Mouse (Mus musculus): ENCODE measurements around the gene Slc25a48. TPM values are rescaled to one million over a fixed set of nuclear protein-coding genes. Genes with fewer than 3 reads are reported as not detected.

The Slc25a48 gene
- polyA plus RNA-seq, 1 experiment, result 0.25 TPM

DNA sequence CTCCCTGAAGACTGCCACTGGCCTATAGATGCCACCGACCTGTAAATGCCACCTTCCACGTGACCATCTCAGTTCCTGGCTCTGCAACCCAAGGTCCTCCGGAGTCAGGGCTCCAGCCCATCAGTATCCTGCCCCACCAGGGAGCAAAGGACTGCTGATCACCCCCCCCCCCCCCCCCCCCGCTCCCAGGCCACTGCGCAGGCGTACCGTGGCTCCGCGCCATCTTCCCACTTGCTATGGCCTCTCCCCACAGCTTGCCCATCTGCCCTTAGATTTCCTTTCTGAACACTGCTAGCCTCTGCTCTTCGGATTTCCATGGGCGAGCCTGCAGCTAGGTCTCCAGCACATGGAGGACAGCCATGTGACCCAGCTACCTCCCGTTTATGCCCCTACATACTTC, 5.7 kb upstream of the Slc25a48 start:
- H3K27ac ChIP-seq (ENCODE audit: insufficient read depth, low read depth, low read length), result no peak overlapping the region
- H3K36me3 ChIP-seq (ENCODE audit: control insufficient read depth, insufficient read depth, low read length), result no peaks in the 10 kb centered on the region
- 80% methylated on average over 11 of the region's 12 CpGs for WGBS
- H3K4me1 ChIP-seq (ENCODE audit: control insufficient read depth, insufficient read depth, insufficient read length, low read length), result no peaks in the 10 kb centered on the region
- no peaks in the 10 kb centered on the region for H3K27me3 ChIP-seq (ENCODE audit: control insufficient read depth, insufficient read depth, low read length)
- TF ChIP-seq POLR2A (IDR thresholded peaks at IDR 0.05; ENCODE audit: low read depth, low read length) (no peak), CTCF (IDR thresholded peaks at IDR 0.05; ENCODE audit: extremely low read depth, insufficient read length, insufficient replicate concordance, low read depth, low read length) (no peak)
- no peak overlapping the region for H3K4me3 ChIP-seq (ENCODE audit: low read depth, low read length)

DNA sequence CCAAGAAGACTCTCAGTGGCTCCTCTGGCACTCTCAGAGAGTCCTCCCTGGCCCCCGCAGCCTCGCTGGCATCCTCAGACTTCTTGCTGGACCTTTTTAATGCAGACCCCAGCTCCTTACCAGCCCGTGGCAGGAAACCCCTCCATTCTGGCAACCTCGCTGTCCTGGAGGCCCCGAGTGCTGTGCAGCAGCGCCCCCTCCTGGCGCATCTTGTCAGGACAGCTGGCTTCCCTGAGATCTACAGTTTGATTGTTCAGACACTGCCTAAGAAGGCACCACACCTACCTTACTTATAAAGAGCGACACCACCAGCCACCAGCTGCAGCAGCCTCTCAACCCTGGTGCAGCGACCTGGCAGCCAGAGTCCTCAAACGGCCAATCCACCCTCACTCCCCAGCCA, 4.7 kb upstream of the Slc25a48 start:
- Histone ChIP-seq H3K36me3 (ENCODE audit: control insufficient read depth, insufficient read depth, low read length) (no peaks in the 10 kb centered on the region), H3K4me1 (ENCODE audit: control insufficient read depth, insufficient read depth, insufficient read length, low read length) (peaks cover 5% of the 10 kb centered on the region), H3K27ac (ENCODE audit: insufficient read depth, low read depth, low read length) (no peak overlapping the region), H3K27me3 (ENCODE audit: control insufficient read depth, insufficient read depth, low read length) (peaks cover 7% of the 10 kb centered on the region), H3K4me3 (ENCODE audit: low read depth, low read length) (no peak overlapping the region)
- 25% methylated on average over 10 of the region's 10 CpGs for WGBS
- TF ChIP-seq CTCF (IDR thresholded peaks at IDR 0.05; ENCODE audit: extremely low read depth, insufficient read length, insufficient replicate concordance, low read depth, low read length) (peak; percentile 61; the same call in 1 of the 2 replicates), POLR2A (IDR thresholded peaks at IDR 0.05; ENCODE audit: low read depth, low read length) (no peak)

DNA sequence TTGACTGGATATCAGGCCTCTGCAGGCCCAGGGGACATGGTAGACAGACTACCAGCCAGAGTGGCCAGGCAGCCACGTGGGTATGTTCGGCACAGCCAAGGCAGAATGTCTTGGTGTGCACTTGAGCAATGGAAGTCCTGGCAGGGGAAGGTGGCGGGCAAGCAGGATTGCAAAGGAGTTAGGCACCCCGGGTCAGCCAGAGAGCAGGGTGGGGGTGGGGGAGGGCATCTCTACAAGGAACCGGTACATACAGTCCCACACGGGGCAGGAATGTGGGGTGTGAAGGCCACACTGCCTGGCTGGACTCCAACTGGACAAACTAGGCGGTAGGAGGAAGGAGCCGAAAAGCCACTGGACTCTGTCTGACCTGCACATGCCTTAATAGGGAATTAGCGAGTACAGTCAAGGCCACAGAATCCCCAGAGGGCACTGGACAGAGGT, 3.8 kb upstream of the Slc25a48 start:
- H3K36me3 ChIP-seq (ENCODE audit: control insufficient read depth, insufficient read depth, low read length), result no peaks in the 10 kb centered on the region
- TF ChIP-seq CTCF (IDR thresholded peaks at IDR 0.05; ENCODE audit: extremely low read depth, insufficient read length, insufficient replicate concordance, low read depth, low read length) (no peak), POLR2A (IDR thresholded peaks at IDR 0.05; ENCODE audit: low read depth, low read length) (no peak)
- peaks cover 7% of the 10 kb centered on the region for H3K4me1 ChIP-seq (ENCODE audit: control insufficient read depth, insufficient read depth, insufficient read length, low read length)
- peaks cover 15% of the 10 kb centered on the region for H3K27me3 ChIP-seq (ENCODE audit: control insufficient read depth, insufficient read depth, low read length)
- no peak overlapping the region for H3K4me3 ChIP-seq (ENCODE audit: low read depth, low read length)
- WGBS, result 74% methylated on average over 9 of the region's 9 CpGs
- H3K27ac ChIP-seq (ENCODE audit: insufficient read depth, low read depth, low read length), result no peak overlapping the region

DNA sequence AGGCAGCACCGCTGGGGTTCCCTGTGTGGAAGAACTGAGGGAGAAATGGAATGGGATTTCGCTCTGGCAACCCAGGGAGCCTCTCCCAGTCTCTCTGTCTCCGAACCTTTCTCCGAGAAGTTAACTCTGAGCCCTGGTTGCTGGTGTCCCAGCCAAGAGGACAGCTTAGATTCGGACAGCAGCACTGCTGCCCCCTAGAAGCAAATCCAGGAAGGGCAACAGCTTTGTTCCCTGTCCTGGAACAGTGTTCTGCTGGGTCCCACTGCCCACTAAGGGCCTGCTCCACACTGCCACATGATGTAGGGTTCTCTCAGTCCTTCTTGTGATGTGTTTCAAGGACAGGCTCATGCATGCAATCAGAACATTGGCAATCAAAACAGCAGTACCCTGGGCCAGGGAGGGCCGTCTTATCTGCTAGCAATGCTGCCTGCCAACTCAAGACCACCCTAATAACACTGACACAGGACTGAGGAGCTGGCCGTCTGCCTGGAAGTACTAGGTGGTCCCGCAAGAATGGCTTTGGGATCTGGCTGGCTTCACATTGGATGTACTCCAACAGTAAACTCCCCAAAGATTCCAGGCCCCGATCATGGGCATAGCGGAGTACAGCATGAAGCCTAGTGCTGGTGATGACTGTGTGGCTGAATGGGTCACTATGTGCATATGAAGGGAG, 2.4 kb upstream of the Slc25a48 start:
- Histone ChIP-seq H3K27ac (ENCODE audit: insufficient read depth, low read depth, low read length) (no peak overlapping the region), H3K36me3 (ENCODE audit: control insufficient read depth, insufficient read depth, low read length) (no peaks in the 10 kb centered on the region), H3K4me1 (ENCODE audit: control insufficient read depth, insufficient read depth, insufficient read length, low read length) (peaks cover 7% of the 10 kb centered on the region), H3K27me3 (ENCODE audit: control insufficient read depth, insufficient read depth, low read length) (peaks cover 18% of the 10 kb centered on the region), H3K4me3 (ENCODE audit: low read depth, low read length) (no peak overlapping the region)
- WGBS, result 76% methylated on average over 10 of the region's 10 CpGs
- TF ChIP-seq POLR2A (IDR thresholded peaks at IDR 0.05; ENCODE audit: low read depth, low read length) (no peak), CTCF (IDR thresholded peaks at IDR 0.05; ENCODE audit: extremely low read depth, insufficient read length, insufficient replicate concordance, low read depth, low read length) (peak; percentile 17; the same call in 1 of the 2 replicates)

DNA sequence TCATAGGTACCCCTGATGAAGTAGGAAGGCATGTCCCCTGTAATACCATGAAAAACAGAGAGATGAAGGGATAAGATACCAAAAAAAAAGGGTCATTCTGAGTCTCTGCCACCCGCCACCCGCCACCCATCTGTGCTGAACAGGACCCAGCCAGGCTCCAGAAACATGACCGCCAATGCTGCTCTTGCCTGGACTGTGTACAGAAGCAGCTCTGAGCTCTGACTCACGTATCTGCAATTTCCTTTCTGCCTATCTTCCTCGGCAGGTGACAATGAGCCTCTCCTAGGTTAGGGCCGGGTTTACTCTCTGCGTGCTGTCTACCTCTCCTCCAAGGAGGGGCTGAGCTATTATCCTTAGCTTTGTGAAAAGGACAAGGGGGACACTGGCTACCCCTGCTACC, 5.3 kb downstream of the Slc25a48 start:
- no peaks in the 10 kb centered on the region for H3K36me3 ChIP-seq (ENCODE audit: control insufficient read depth, insufficient read depth, low read length)
- peaks cover 12% of the 10 kb centered on the region for H3K27me3 ChIP-seq (ENCODE audit: control insufficient read depth, insufficient read depth, low read length)
- WGBS, result 46% methylated on average over 7 of the region's 7 CpGs
- H3K4me3 ChIP-seq (ENCODE audit: low read depth, low read length), result no peak overlapping the region
- peaks cover 6% of the 10 kb centered on the region; the same call in 1 of the 2 replicates for H3K4me1 ChIP-seq (ENCODE audit: control insufficient read depth, insufficient read depth, insufficient read length, low read length)
- H3K27ac ChIP-seq (ENCODE audit: insufficient read depth, low read depth, low read length), result peak overlapping the region; percentile 66; the same call in 1 of the 2 replicates
- TF ChIP-seq POLR2A (IDR thresholded peaks at IDR 0.05; ENCODE audit: low read depth, low read length) (no peak), CTCF (IDR thresholded peaks at IDR 0.05; ENCODE audit: extremely low read depth, insufficient read length, insufficient replicate concordance, low read depth, low read length) (no peak)

DNA sequence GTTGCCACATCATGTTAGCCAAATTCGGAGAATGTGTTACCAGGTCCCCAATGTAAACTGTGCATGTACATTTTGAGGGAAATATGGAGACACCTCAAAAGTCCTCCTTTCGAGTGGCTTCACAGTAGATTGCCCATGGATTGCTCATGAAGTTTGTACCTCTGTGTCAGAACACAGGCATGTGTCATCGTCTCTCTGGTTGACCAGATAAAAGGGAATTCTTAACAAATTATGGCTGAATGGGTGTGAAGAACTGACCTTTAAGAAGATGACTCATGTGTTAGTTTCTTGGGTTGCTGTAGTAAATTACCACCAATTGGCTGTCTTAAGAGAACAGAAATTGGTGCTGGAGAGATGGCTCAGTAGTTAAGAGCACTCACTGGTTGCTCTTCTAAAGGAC, 6.0 kb downstream of the Slc25a48 start:
- 75% methylated on average over 3 of the region's 3 CpGs for WGBS
- no peak overlapping the region for H3K4me3 ChIP-seq (ENCODE audit: low read depth, low read length)
- TF ChIP-seq POLR2A (IDR thresholded peaks at IDR 0.05; ENCODE audit: low read depth, low read length) (no peak), CTCF (IDR thresholded peaks at IDR 0.05; ENCODE audit: extremely low read depth, insufficient read length, insufficient replicate concordance, low read depth, low read length) (no peak)

DNA sequence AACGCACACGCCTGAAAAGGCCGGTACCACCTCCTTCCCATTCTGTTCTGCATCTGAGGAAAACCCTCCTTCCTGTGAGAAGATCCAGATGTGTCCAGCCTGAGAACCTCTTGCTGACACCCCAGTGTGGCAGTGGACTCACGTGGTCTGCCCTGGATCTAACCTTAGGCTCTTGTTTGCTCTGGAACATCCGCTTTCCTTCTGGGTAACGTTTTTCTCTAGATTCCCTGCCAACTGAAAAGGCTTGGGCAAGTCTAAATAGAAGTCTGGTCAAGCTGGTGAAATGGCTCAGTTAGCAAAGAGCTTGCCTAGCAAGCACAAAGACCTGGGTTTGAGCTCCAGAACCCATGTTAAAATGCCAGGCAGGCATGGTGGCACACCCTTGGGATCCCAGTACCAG, 6.8 kb downstream of the Slc25a48 start:
- no peak for TF ChIP-seq POLR2A (IDR thresholded peaks at IDR 0.05; ENCODE audit: low read depth, low read length)
- no peak for TF ChIP-seq CTCF (IDR thresholded peaks at IDR 0.05; ENCODE audit: extremely low read depth, insufficient read length, insufficient replicate concordance, low read depth, low read length)
- H3K4me3 ChIP-seq (ENCODE audit: low read depth, low read length), result no peak overlapping the region
- H3K27me3 ChIP-seq (ENCODE audit: control insufficient read depth, insufficient read depth, low read length), result no peaks in the 10 kb centered on the region
- peaks cover 2% of the 10 kb centered on the region; the same call in 1 of the 2 replicates for H3K4me1 ChIP-seq (ENCODE audit: control insufficient read depth, insufficient read depth, insufficient read length, low read length)
- H3K27ac ChIP-seq (ENCODE audit: insufficient read depth, low read depth, low read length), result no peak overlapping the region
- H3K36me3 ChIP-seq (ENCODE audit: control insufficient read depth, insufficient read depth, low read length), result no peaks in the 10 kb centered on the region
- 88% methylated on average over 6 of the region's 6 CpGs for WGBS

More for the DNA sequence above, 6.0 kb downstream of the Slc25a48 start:
- H3K27me3 ChIP-seq (ENCODE audit: control insufficient read depth, insufficient read depth, low read length), result peaks cover 5% of the 10 kb centered on the region; the same call in 1 of the 2 replicates
- H3K27ac ChIP-seq (ENCODE audit: insufficient read depth, low read depth, low read length), result 0 out of 2 replicates have a peak overlapping the region, but pooled peaks have one; percentile 66
- H3K36me3 ChIP-seq (ENCODE audit: control insufficient read depth, insufficient read depth, low read length), result no peaks in the 10 kb centered on the region
- H3K4me1 ChIP-seq (ENCODE audit: control insufficient read depth, insufficient read depth, insufficient read length, low read length), result peaks cover 2% of the 10 kb centered on the region; the same call in 1 of the 2 replicates

All from small intestine, adult 2 months (tissue).